Mouse (Mus musculus): ENCODE measurements around the gene Krt36.

Gene Krt36

DNA sequence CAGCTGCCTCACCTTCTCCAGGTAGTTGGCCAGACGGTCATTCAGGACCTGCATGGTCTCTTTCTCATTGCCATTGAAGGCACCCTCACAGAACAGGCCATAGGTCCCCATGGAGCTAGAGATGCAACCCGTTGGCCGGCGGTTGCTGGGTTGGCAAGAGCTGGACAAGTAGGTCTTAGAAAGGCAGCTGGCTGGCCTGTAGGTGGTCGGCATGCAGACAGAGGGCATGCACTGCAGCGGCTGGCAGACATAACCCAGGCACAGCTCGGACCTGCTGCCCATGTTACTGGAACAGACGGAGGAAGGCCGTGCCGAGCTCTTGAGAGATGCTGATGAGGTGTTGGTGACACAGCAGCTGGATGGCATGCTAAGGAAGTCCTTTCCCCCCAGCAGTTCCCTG lies 17.6 kb downstream of the Krt36 start, which contains the start of gene Krt32:
Gene Krt32, minus strand, starts transcription at position 366 of the 400 bp plus-strand sequence.
- DNase-seq: no peak

GRCm38 (mm10) chr11:100073873-100074272 lies 31.6 kb downstream of the Krt36 start:
- DNase-seq: no peak

- no peak for DNase-seq
These were observed 38.0 kb downstream of the Krt36 start for GRCm38 (mm10) chr11:100067293-100068036.

DNA sequence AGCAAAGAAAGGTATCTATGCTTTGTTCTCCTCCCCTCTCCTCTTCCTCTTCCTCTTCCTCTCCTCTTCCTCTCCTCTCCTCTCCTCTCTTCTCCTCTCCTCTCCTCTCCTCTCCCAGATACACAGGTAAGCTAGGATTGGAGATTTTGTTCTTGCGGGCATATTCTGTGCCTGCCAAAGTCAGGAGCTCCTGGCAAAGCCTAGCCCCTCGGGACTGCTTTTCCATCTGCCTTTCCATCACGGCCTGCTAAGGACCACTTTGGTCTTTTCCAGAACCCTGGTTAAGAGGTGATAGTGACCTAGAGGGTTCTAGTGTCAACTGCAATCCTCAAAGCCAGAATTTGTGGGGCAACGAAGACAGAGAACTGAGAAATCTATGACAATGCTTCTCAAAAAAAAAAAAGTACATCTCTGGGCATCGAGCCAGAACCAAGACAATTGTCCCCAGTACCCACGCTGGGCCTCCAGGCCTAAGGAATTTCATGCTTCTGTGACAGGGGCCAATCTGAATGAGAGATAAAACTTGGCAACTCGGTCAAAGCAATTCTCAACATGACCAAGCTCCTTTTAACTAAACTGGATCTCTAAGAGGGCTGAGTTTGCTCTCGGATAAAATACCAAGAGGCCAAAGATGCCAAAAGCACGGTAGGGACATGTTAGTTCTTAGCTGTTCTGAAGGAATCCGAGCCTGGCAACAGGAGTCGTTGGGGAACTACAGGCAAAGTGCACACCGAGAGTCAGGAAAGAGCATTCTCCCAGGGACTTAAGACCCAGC lies 39.0 kb downstream of the Krt36 start:
- DNase-seq: no peak

- DNase-seq: no peak
These were observed 46.6 kb downstream of the Krt36 start for GRCm38 (mm10) chr11:100058875-100059274.

GRCm38 (mm10) chr11:100055686-100056655 lies 49.5 kb downstream of the Krt36 start:
- no peak for DNase-seq

Data from layer of hippocampus, adult 9-11 months (tissue).